Mouse (Mus musculus): ENCODE data around the gene Rab20.

GRCm38 (mm10) chr8:11441291-11441690 lies 37.2 kb downstream of the Rab20 start:
- no peak for TF ChIP-seq CTCF (IDR thresholded peaks at IDR 0.05; ENCODE audit: borderline replicate concordance, insufficient read depth, low read length)
- TF ChIP-seq POLR2A (IDR thresholded peaks at IDR 0.05; ENCODE audit: low read depth, low read length) = no peak
